Mouse (Mus musculus) neural tube, embryonic 12.5 days (tissue): ENCODE results near the gene Padi6. TPM values are rescaled to one million over a fixed set of nuclear protein-coding genes. Genes with fewer than 3 reads are reported as not detected.

Source experiments
- ATAC-seq: fragments of 200-750 bp; cut with Nextera tagmentation; 2 replicates; pipeline ENCODE4 v1.8.0; 2017; ENCODE audit warnings: low read depth, mild to moderate bottlenecking, moderate TSS enrichment, moderate library complexity; ENCODE audit not compliant: low FRiP score
- H3K27ac ChIP-seq: fragments of 300-500 bp; sonication (generic); 2 replicates; pipeline ENCODE4 v1.5.1; 2016
- H3K27me3 ChIP-seq: fragments of 300-500 bp; sonication (generic); replicated peaks from 2 replicates; pipeline ENCODE4 v1.6.1; 2016; ENCODE audit warnings: mild to moderate bottlenecking
- H3K36me3 ChIP-seq: fragments of 300-500 bp; sonication (generic); 2 replicates; pipeline ENCODE4 v1.6.1; 2016; ENCODE audit warnings: mild to moderate bottlenecking
- H3K4me1 ChIP-seq: fragments of 300-500 bp; sonication (generic); 2 replicates; pipeline ENCODE4 v1.6.1; 2016
- H3K4me2 ChIP-seq: fragments of 300-500 bp; sonication (generic); replicated peaks from 2 replicates; pipeline ENCODE4 v1.6.1; 2016; ENCODE audit warnings: mild to moderate bottlenecking
- H3K4me3 ChIP-seq: fragments of 300-500 bp; sonication (generic); 2 replicates; pipeline ENCODE4 v1.5.1; 2016
- H3K9ac ChIP-seq: fragments of 300-500 bp; sonication (generic); 2 replicates; pipeline ENCODE4 v1.6.1; 2016; ENCODE audit warnings: mild to moderate bottlenecking
- H3K9me3 ChIP-seq: fragments of 300-500 bp; sonication (generic); 2 replicates; pipeline ENCODE4 v1.6.1; 2016; ENCODE audit warnings: mild to moderate bottlenecking
- WGBS: fragments of 180-500 bp; shearing (Covaris S2); methylation state at CpG from one replicate; pipeline ENCODE4 v1.1.7; 2016; 5-methylcytosine and 5-hydroxymethylcytosine counted together
- polyA plus RNA-seq: library from polyadenylated mRNA; unstranded; fragments of >200 nt; fragmentation: Nextera tagmentation; extraction: Ambion mirVana; gene quantifications from 2 replicates; pipeline ENCODE4 v1.2.1, GENCODE M21; 2016

Gene Padi6
- polyA plus RNA-seq, 1 experiment from 2014 or later = not detected

GRCm38 (mm10) chr4:140744654-140745053, 2.2 kb upstream of the Padi6 start:
- H3K4me3 ChIP-seq = no peak overlapping the region
- H3K27me3 ChIP-seq = no peaks in the 10 kb centered on the region
- ATAC-seq = no peak
- H3K4me2 ChIP-seq = no peak overlapping the region
- no peaks in the 10 kb centered on the region for H3K9me3 ChIP-seq
- no peaks in the 10 kb centered on the region for H3K36me3 ChIP-seq
- H3K27ac ChIP-seq = no peak overlapping the region
- H3K9ac ChIP-seq = no peak overlapping the region
- H3K4me1 ChIP-seq = peaks cover 8% of the 10 kb centered on the region; the same call in 1 of the 2 replicates
- 22% methylated on average over 3 of the region's 3 CpGs for WGBS

GRCm38 (mm10) chr4:140743086-140743485, 643 bp upstream of the Padi6 start:
- Histone ChIP-seq H3K9ac (no peak overlapping the region), H3K27me3 (no peaks in the 10 kb centered on the region), H3K4me3 (no peak overlapping the region), H3K36me3 (no peaks in the 10 kb centered on the region), H3K4me2 (no peak overlapping the region), H3K4me1 (peaks cover 8% of the 10 kb centered on the region; the same call in 1 of the 2 replicates), H3K9me3 (no peaks in the 10 kb centered on the region), H3K27ac (no peak overlapping the region)
- ATAC-seq = no peak
- 47% methylated on average over 4 of the region's 4 CpGs for WGBS

- Histone ChIP-seq H3K4me3 (no peak overlapping the region), H3K4me2 (no peak overlapping the region), H3K36me3 (no peaks in the 10 kb centered on the region), H3K9me3 (no peaks in the 10 kb centered on the region), H3K9ac (no peak overlapping the region), H3K27me3 (no peaks in the 10 kb centered on the region), H3K4me1 (peaks cover 8% of the 10 kb centered on the region; the same call in 1 of the 2 replicates), H3K27ac (no peak overlapping the region)
- no peak for ATAC-seq
- WGBS = 87% methylated on average over 6 of the region's 6 CpGs
These were observed 1.0 kb downstream of the Padi6 start for GRCm38 (mm10) chr4:140741401-140741800.

- H3K4me1 ChIP-seq = peaks cover 8% of the 10 kb centered on the region; the same call in 1 of the 2 replicates
- 89% methylated on average over 11 of the region's 11 CpGs for WGBS
- H3K9me3 ChIP-seq = no peaks in the 10 kb centered on the region
- H3K27me3 ChIP-seq = no peaks in the 10 kb centered on the region
- ATAC-seq = no peak
- H3K4me2 ChIP-seq = no peak overlapping the region
- no peaks in the 10 kb centered on the region for H3K36me3 ChIP-seq
- H3K4me3 ChIP-seq = no peak overlapping the region
- no peak overlapping the region for H3K27ac ChIP-seq
- H3K9ac ChIP-seq = no peak overlapping the region
These were observed 1.8 kb downstream of the Padi6 start for GRCm38 (mm10) chr4:140740655-140741054.

DNA sequence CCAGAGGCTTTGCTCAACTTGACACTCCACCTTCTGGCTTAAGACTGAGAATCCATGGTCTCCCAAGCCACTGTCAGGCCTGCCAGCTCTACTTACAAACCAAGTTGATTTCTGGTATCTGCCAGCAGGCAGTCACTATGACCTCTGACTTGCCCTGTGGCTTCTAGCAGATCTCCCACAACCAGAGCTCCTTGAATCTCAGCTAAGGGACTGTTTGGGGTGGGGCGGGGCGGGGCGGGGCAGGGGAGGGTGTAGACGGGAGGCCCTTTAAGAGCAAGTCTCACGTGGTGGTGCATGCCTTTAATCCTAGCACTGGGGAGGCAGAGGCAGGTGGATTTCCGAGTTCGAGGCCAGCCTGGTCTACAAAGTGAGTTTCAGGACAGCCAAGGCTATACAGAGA, 9.6 kb downstream of the Padi6 start:
- no peak for ATAC-seq
- 72% methylated on average over 7 of the region's 7 CpGs for WGBS

GRCm38 (mm10) chr4:140731654-140732053, 10.8 kb downstream of the Padi6 start:
- ATAC-seq = no peak
- no peaks in the 10 kb centered on the region for H3K4me1 ChIP-seq
- no peak overlapping the region for H3K9ac ChIP-seq
- H3K4me2 ChIP-seq = no peak overlapping the region
- no peaks in the 10 kb centered on the region for H3K27me3 ChIP-seq
- H3K36me3 ChIP-seq = 0 out of 2 replicates have a peak, but pooled peaks cover 5% of the 10 kb centered on the region
- H3K27ac ChIP-seq = no peak overlapping the region
- H3K4me3 ChIP-seq = no peak overlapping the region
- no peaks in the 10 kb centered on the region for H3K9me3 ChIP-seq
- WGBS = 81% methylated on average over 4 of the region's 4 CpGs

More for the DNA sequence above, 9.6 kb downstream of the Padi6 start:
- Histone ChIP-seq H3K4me3 (no peak overlapping the region), H3K9ac (no peak overlapping the region), H3K27me3 (no peaks in the 10 kb centered on the region), H3K27ac (no peak overlapping the region), H3K4me2 (no peak overlapping the region), H3K4me1 (no peaks in the 10 kb centered on the region), H3K9me3 (no peaks in the 10 kb centered on the region), H3K36me3 (no peaks in the 10 kb centered on the region)

GRCm38 (mm10) chr4:140726907-140727306, 15.5 kb downstream of the Padi6 start:
- Histone ChIP-seq H3K4me3 (no peak overlapping the region), H3K27me3 (no peaks in the 10 kb centered on the region), H3K9ac (no peak overlapping the region), H3K9me3 (no peaks in the 10 kb centered on the region), H3K4me1 (no peaks in the 10 kb centered on the region; the same call in 1 of the 2 replicates), H3K27ac (no peak overlapping the region; the same call in 1 of the 2 replicates), H3K36me3 (peaks cover 15% of the 10 kb centered on the region), H3K4me2 (no peak overlapping the region)
- 85% methylated on average over 12 of the region's 12 CpGs for WGBS
- ATAC-seq = no peak

- H3K36me3 ChIP-seq = peaks cover 36% of the 10 kb centered on the region
- H3K4me1 ChIP-seq = no peaks in the 10 kb centered on the region; the same call in 1 of the 2 replicates
- H3K4me3 ChIP-seq = no peak overlapping the region
- WGBS = 76% methylated on average over 6 of the region's 6 CpGs
- no peak overlapping the region for H3K9ac ChIP-seq
- H3K9me3 ChIP-seq = no peaks in the 10 kb centered on the region
- no peaks in the 10 kb centered on the region for H3K27me3 ChIP-seq
- no peak for ATAC-seq
- H3K27ac ChIP-seq = no peak overlapping the region
- no peak overlapping the region for H3K4me2 ChIP-seq
These were observed 17.7 kb downstream of the Padi6 start for GRCm38 (mm10) chr4:140724739-140725138.

GRCm38 (mm10) chr4:140723801-140724200, 18.6 kb downstream of the Padi6 start:
- 60% methylated on average over 5 of the region's 5 CpGs for WGBS
- H3K27me3 ChIP-seq = no peaks in the 10 kb centered on the region
- no peaks in the 10 kb centered on the region; the same call in 1 of the 2 replicates for H3K4me1 ChIP-seq
- H3K9ac ChIP-seq = no peak overlapping the region
- no peak overlapping the region for H3K4me3 ChIP-seq
- H3K36me3 ChIP-seq = peaks cover 45% of the 10 kb centered on the region
- no peak overlapping the region for H3K4me2 ChIP-seq
- H3K9me3 ChIP-seq = no peaks in the 10 kb centered on the region
- 0 out of 2 replicates have a peak, but pooled peaks have one; percentile 56 for ATAC-seq
- no peak overlapping the region for H3K27ac ChIP-seq

- H3K36me3 ChIP-seq = peaks cover 51% of the 10 kb centered on the region
- H3K9ac ChIP-seq = no peak overlapping the region
- no peak for ATAC-seq
- no peak overlapping the region for H3K27ac ChIP-seq
- no peak overlapping the region for H3K4me3 ChIP-seq
- no peaks in the 10 kb centered on the region for H3K9me3 ChIP-seq
- H3K27me3 ChIP-seq = no peaks in the 10 kb centered on the region
- 80% methylated on average over 9 of the region's 9 CpGs for WGBS
- no peaks in the 10 kb centered on the region; the same call in 1 of the 2 replicates for H3K4me1 ChIP-seq
- H3K4me2 ChIP-seq = no peak overlapping the region
These were observed 19.3 kb downstream of the Padi6 start for GRCm38 (mm10) chr4:140723192-140723591.

DNA sequence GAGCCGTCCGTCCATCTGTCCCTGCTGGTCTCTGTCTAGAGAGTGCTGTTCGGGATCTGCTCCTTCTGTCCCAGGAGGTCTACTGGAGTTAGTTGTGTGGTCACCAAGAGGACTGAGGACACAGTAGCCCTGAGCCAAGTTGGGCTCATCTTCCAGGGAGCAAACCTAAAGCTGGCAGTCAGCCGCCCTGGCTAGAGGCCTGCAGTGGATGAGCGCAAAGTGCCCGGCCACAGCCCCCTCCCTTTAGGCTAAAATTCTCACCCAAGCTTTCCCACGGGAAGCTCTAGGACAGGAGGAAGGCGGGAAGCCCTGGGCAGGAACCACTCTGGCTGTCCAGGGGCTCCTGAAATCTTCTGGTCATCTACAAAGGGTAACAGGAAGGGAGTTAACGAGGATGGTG, 19.7 kb downstream of the Padi6 start:
- H3K27ac ChIP-seq = no peak overlapping the region
- 79% methylated on average over 9 of the region's 9 CpGs for WGBS
- ATAC-seq = no peak
- no peak overlapping the region for H3K4me2 ChIP-seq
- no peaks in the 10 kb centered on the region for H3K27me3 ChIP-seq
- no peak overlapping the region for H3K4me3 ChIP-seq
- H3K9me3 ChIP-seq = no peaks in the 10 kb centered on the region
- no peak overlapping the region for H3K9ac ChIP-seq
- H3K36me3 ChIP-seq = peaks cover 56% of the 10 kb centered on the region
- no peaks in the 10 kb centered on the region; the same call in 1 of the 2 replicates for H3K4me1 ChIP-seq

- peaks cover 60% of the 10 kb centered on the region for H3K36me3 ChIP-seq
- ATAC-seq = no peak
- H3K9me3 ChIP-seq = no peaks in the 10 kb centered on the region
- 90% methylated on average over 20 of the region's 20 CpGs for WGBS
- no peaks in the 10 kb centered on the region for H3K27me3 ChIP-seq
- H3K27ac ChIP-seq = no peak overlapping the region
- no peak overlapping the region for H3K4me3 ChIP-seq
- no peak overlapping the region for H3K4me2 ChIP-seq
- H3K4me1 ChIP-seq = no peaks in the 10 kb centered on the region; the same call in 1 of the 2 replicates
- H3K9ac ChIP-seq = no peak overlapping the region
These were observed 20.4 kb downstream of the Padi6 start for GRCm38 (mm10) chr4:140721968-140722490.

DNA sequence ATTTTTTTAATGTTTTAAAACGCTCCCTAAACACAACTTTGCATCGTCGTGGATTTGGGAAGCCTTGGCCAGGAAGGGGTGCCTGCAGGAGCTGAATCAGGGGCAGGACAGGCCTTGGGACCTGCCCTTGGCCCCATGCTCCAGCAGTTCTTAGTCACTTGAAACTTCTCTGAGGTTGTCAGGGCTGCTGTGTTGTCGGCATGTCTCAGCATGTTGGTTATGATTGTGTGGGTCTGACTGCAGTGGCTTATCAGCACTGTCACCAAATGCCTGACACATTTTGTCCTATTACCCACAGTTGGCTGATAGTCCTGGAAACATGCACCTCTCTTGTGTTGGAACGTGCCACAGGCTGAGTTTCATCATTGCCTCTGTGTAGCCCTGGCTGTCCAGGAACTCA, 22.4 kb downstream of the Padi6 start:
- Histone ChIP-seq H3K27me3 (no peaks in the 10 kb centered on the region), H3K9me3 (no peaks in the 10 kb centered on the region), H3K9ac (no peak overlapping the region), H3K36me3 (peaks cover 76% of the 10 kb centered on the region), H3K4me3 (no peak overlapping the region), H3K4me1 (no peaks in the 10 kb centered on the region; the same call in 1 of the 2 replicates), H3K4me2 (no peak overlapping the region), H3K27ac (no peak overlapping the region)
- ATAC-seq = no peak
- 94% methylated on average over 5 of the region's 5 CpGs for WGBS
